Mouse (Mus musculus): ENCODE data around the gene Scn1b. TPM values are rescaled to one million over a fixed set of nuclear protein-coding genes. Genes with fewer than 3 reads are reported as not detected.

The Scn1b gene
- total and polyA plus RNA-seq, 3 experiments, result 0.30 TPM; not detected in 2

DNA sequence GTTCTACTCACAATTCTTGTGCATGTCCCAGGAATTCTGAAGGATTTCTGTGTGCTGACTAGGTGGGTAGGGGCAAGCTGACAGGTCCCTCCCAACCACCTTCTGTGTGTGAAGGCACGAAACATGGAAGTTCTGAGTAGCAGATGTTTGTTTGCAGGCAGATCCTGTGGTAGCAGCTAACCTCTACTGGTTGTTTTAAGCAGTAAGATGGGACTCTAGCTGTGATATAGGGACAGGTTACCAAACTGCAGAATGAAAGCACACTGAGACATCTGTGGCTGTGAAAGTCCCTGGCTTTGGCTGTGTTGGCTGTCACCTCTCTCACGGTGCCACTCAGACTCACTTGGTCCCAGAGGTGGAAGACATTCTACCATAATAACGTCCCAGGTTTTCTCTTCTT, 34.4 kb upstream of the Scn1b start:
- no peaks in the 10 kb centered on the region for H3K79me2 ChIP-seq (replicated peaks; ENCODE audit: control insufficient read depth, extremely low read depth, insufficient read depth, poor library complexity, severe bottlenecking)
- no peak overlapping the region for H3K9ac ChIP-seq (ENCODE audit: insufficient read depth, low read depth)
- peaks cover 3% of the 10 kb centered on the region for H3K9me3 ChIP-seq (replicated peaks; ENCODE audit: low read length)
- in situ Hi-C loops (cut with MboI; ENCODE audit: low pct_ligation_motif_present, low pct_unique_long_range_greater_than_20kb, low sequenced_read_pairs) (no loop called here), dilution Hi-C loops (cut with MboI; ENCODE audit: extremely low pct_ligation_motif_present, extremely low pct_unique_long_range_greater_than_20kb, low sequenced_read_pairs) (no loop called here)
- no peak overlapping the region for H3K4me2 ChIP-seq (ENCODE audit: insufficient read depth, low read depth, poor library complexity, severe bottlenecking)
- H3K4me1 ChIP-seq (ENCODE audit: control insufficient read depth in 1 of 2, insufficient read depth in 2 of 2), result peaks cover 10 to 58% of the 10 kb centered on the region in 2 experiments
- no peak for TF ChIP-seq RCOR1 (conservative IDR thresholded peaks at IDR 0.05; ENCODE audit: low read depth, low read length)
- TF ChIP-seq EP300 (IDR thresholded peaks at IDR 0.05; ENCODE audit: low read length), result no peak
- no peak for TF ChIP-seq ETS1 (conservative IDR thresholded peaks at IDR 0.05; ENCODE audit: low read depth, low read length)
- no peak for TF ChIP-seq USF2 (conservative IDR thresholded peaks at IDR 0.05; ENCODE audit: low read depth, low read length)
- H3K27ac ChIP-seq (ENCODE audit: insufficient read depth, low read depth), result no peak overlapping the region
- no peak overlapping the region for H3K4me3 ChIP-seq (replicated peaks in 1 of 3; ENCODE audit: low read depth in 2 of 3, low read length in 2 of 3, poor library complexity in 1 of 3)
- H3K36me3 ChIP-seq (replicated peaks in 1 of 2; ENCODE audit: control insufficient read depth in 1 of 2, insufficient read depth in 1 of 2, low read length in 1 of 2), result no peaks in the 10 kb centered on the region
- H3K27me3 ChIP-seq (replicated peaks), result no peaks in the 10 kb centered on the region
- DNase-seq (ENCODE audit: extremely low read depth), result no peak

DNA sequence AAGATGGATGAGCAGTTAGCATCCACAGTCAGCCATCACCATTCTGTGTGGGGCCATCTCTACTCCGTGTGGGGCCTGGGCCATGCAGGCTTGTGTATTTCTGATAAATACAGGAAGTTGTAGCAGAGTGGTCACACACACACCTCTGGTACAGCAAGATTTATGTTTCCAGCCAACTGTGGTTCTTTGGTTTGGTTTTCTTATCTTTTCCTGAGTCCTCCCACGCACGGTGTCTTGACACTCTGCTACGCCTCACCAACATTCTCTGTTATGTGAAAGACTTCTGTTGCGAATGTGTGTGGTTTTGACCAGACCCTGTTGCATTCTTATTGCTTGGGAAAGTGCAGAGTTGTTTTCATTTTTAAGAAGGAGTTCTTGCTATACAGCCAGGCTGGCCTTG, 34.0 kb upstream of the Scn1b start:
- TF ChIP-seq SIN3A (IDR thresholded peaks at IDR 0.05; ENCODE audit: low read length) (no peak), JUND (conservative IDR thresholded peaks at IDR 0.05; ENCODE audit: low read depth, low read length) (no peak), MAZ (IDR thresholded peaks at IDR 0.05; ENCODE audit: low read depth, low read length) (no peak), ZC3H11A (IDR thresholded peaks at IDR 0.05; ENCODE audit: low read depth, low read length) (no peak), CHD1 (IDR thresholded peaks at IDR 0.05; ENCODE audit: low read depth, low read length) (no peak), MAX (IDR thresholded peaks at IDR 0.05; ENCODE audit: low read length) (no peak), TBP (conservative IDR thresholded peaks at IDR 0.05; ENCODE audit: low read depth, low read length) (no peak), RAD21 (IDR thresholded peaks at IDR 0.05; ENCODE audit: low read depth, low read length) (no peak), RCOR1 (conservative IDR thresholded peaks at IDR 0.05; ENCODE audit: low read depth, low read length) (no peak), ZNF384 (IDR thresholded peaks at IDR 0.05; ENCODE audit: low read depth, low read length) (no peak), GABPA (IDR thresholded peaks at IDR 0.05; ENCODE audit: insufficient replicate concordance, low read depth, low read length) (no peak), POLR2A (IDR thresholded peaks at IDR 0.05; ENCODE audit: low read depth, low read length) (no peak)
- DNase-seq (ENCODE audit: extremely low read depth), result no peak
- in situ Hi-C loops (cut with MboI; ENCODE audit: low pct_ligation_motif_present, low pct_unique_long_range_greater_than_20kb, low sequenced_read_pairs), result no loop called here
- Histone ChIP-seq H3K9ac (ENCODE audit: insufficient read depth, low read depth) (no peak overlapping the region), H3K36me3 (replicated peaks in 1 of 2; ENCODE audit: control insufficient read depth in 1 of 2, insufficient read depth in 1 of 2, low read length in 1 of 2) (no peaks in the 10 kb centered on the region), H3K4me3 (replicated peaks in 1 of 3; ENCODE audit: low read depth in 2 of 3, low read length in 2 of 3, poor library complexity in 1 of 3) (no peak overlapping the region), H3K4me2 (ENCODE audit: insufficient read depth, low read depth, poor library complexity, severe bottlenecking) (no peak overlapping the region), H3K79me2 (replicated peaks; ENCODE audit: control insufficient read depth, extremely low read depth, insufficient read depth, poor library complexity, severe bottlenecking) (no peaks in the 10 kb centered on the region), H3K4me1 (ENCODE audit: control insufficient read depth in 1 of 2, insufficient read depth in 2 of 2) (peaks cover 10 to 58% of the 10 kb centered on the region in 2 experiments), H3K9me3 (replicated peaks; ENCODE audit: low read length) (peaks cover 3% of the 10 kb centered on the region), H3K27ac (ENCODE audit: insufficient read depth, low read depth) (no peak overlapping the region), H3K27me3 (replicated peaks) (no peaks in the 10 kb centered on the region)
- dilution Hi-C loops (cut with MboI; ENCODE audit: extremely low pct_ligation_motif_present, extremely low pct_unique_long_range_greater_than_20kb, low sequenced_read_pairs), result no loop called here
